Mouse (Mus musculus) myocyte (in vitro differentiated cells): Measurements from ENCODE around the gene Gm17416.

ENCODE experiments used
- CEBPB ChIP-seq: IDR thresholded peaks from 2 replicates; pipeline ENCODE4 v1.6.1; 2011; ENCODE audit warnings: mild to moderate bottlenecking, moderate library complexity; ENCODE audit not compliant: poor library complexity, insufficient read depth, severe bottlenecking
- E2F4 ChIP-seq: IDR thresholded peaks from one replicate; pipeline ENCODE4 v1.6.1; 2011; ENCODE audit warnings: mild to moderate bottlenecking, control low read depth, moderate library complexity; ENCODE audit not compliant: insufficient read depth
- MAX ChIP-seq: IDR thresholded peaks from one replicate; pipeline ENCODE4 v1.6.1; 2011; ENCODE audit warnings: low read depth, mild to moderate bottlenecking, control low read depth
- MYOD1 ChIP-seq, 3 experiments: IDR thresholded peaks; one replicate each; pipeline ENCODE4 v1.6.1; 2011; ENCODE audit warnings: control low read depth in 2 of 3, low read depth in 2 of 3, mild to moderate bottlenecking in 2 of 3, moderate library complexity in 1 of 3; ENCODE audit not compliant: insufficient read length in 2 of 3, control insufficient read depth in 1 of 3
- POLR2A ChIP-seq: IDR thresholded peaks from one replicate; pipeline ENCODE4 v1.6.1; 2011; ENCODE audit warnings: low read depth, mild to moderate bottlenecking, control low read depth, moderate library complexity; ENCODE audit not compliant: insufficient read length
- POLR2AphosphoS2 ChIP-seq: IDR thresholded peaks from one replicate; pipeline ENCODE4 v1.6.1; 2011; ENCODE audit warnings: low read depth, control low read depth; ENCODE audit not compliant: insufficient read length
- TCF12 ChIP-seq: IDR thresholded peaks from one replicate; pipeline ENCODE4 v1.6.1; 2011; ENCODE audit warnings: mild to moderate bottlenecking, control low read depth; ENCODE audit not compliant: poor library complexity, insufficient read depth, severe bottlenecking
- USF1 ChIP-seq: IDR thresholded peaks from one replicate; pipeline ENCODE4 v1.6.1; 2011; ENCODE audit warnings: low read depth, mild to moderate bottlenecking, control low read depth, moderate library complexity

GRCm38 (mm10) chr2:152544691-152545090, 24.4 kb upstream of the Gm17416 start:
- TF ChIP-seq MAX (no peak), E2F4 (no peak), CEBPB (no peak), POLR2A (no peak), TCF12 (no peak), USF1 (no peak), POLR2AphosphoS2 (no peak), MYOD1 (IDR thresholded peaks at IDR 0.05; ENCODE audit: control insufficient read depth in 1 of 3, insufficient read length in 2 of 3, low read depth in 2 of 3) (no peak)
